Mouse (Mus musculus): ENCODE data around the gene Nup155.
"Not testable (repeated sequence)": the region's sequence is repeated elsewhere in the genome, so short reads cannot be mapped to it uniquely, and the experiment has no call there.

Nup155 gene

GRCm38 (mm10) chr15:8108966-8109743 is at the start of gene Nup155:
TSS of gene Nup155 (plus strand) at chr15:8109273.
- peak; percentile 86 to 93 for DNase-seq (ENCODE audit: low spot score in 2 of 2)

GRCm38 (mm10) chr15:8065221-8065620 is 43.9 kb upstream of the Nup155 start:
- no peak for DNase-seq (ENCODE audit: low spot score in 2 of 2)

- not testable (repeated sequence) for DNase-seq (ENCODE audit: low spot score in 2 of 2)
These were observed 35.9 kb upstream of the Nup155 start for GRCm38 (mm10) chr15:8073159-8073558.

- no peak for DNase-seq (ENCODE audit: low spot score in 2 of 2)
These were observed 26.9 kb upstream of the Nup155 start for GRCm38 (mm10) chr15:8082139-8082538.

GRCm38 (mm10) chr15:8087293-8087692 is 21.8 kb upstream of the Nup155 start:
- DNase-seq (ENCODE audit: low spot score in 2 of 2): no peak

- DNase-seq (ENCODE audit: low spot score in 2 of 2): no peak
These were observed 20.4 kb upstream of the Nup155 start for GRCm38 (mm10) chr15:8088715-8089114.

GRCm38 (mm10) chr15:8090685-8091084 is 18.4 kb upstream of the Nup155 start:
- DNase-seq (ENCODE audit: low spot score in 2 of 2): no peak

- not testable (repeated sequence) for DNase-seq (ENCODE audit: low spot score in 2 of 2)
These were observed 16.4 kb upstream of the Nup155 start for GRCm38 (mm10) chr15:8092668-8093067.

GRCm38 (mm10) chr15:8097853-8098252 is 11.2 kb upstream of the Nup155 start:
- peak; percentile 20 to 64 for DNase-seq (ENCODE audit: low spot score in 2 of 2)

- DNase-seq (ENCODE audit: low spot score in 2 of 2): peak; percentile 92 to 97
These were observed 10.0 kb upstream of the Nup155 start, which contains the start of gene Wdr70 for GRCm38 (mm10) chr15:8098774-8099749. TSS of gene Wdr70 (minus strand) at chr15:8099209.

- DNase-seq (ENCODE audit: low spot score in 2 of 2): not testable (repeated sequence)
These were observed 7.0 kb upstream of the Nup155 start for GRCm38 (mm10) chr15:8101975-8102542.

- no peak for DNase-seq (ENCODE audit: low spot score in 2 of 2)
These were observed 610 bp upstream of the Nup155 start for GRCm38 (mm10) chr15:8108360-8108965.

- DNase-seq (ENCODE audit: low spot score in 2 of 2): no peak
These were observed 709 bp downstream of the Nup155 start for GRCm38 (mm10) chr15:8109782-8110181.

- DNase-seq (ENCODE audit: low spot score in 2 of 2): no peak
These were observed 20.2 kb downstream of the Nup155 start for GRCm38 (mm10) chr15:8129281-8129680.

- DNase-seq (ENCODE audit: low spot score in 2 of 2): no peak
These were observed 22.2 kb downstream of the Nup155 start for GRCm38 (mm10) chr15:8131268-8131667.

- DNase-seq (ENCODE audit: low spot score in 2 of 2): no peak
These were observed 22.7 kb downstream of the Nup155 start for GRCm38 (mm10) chr15:8131761-8132160.

GRCm38 (mm10) chr15:8135606-8136005 is 26.5 kb downstream of the Nup155 start:
- DNase-seq (ENCODE audit: low spot score in 2 of 2): no peak

GRCm38 (mm10) chr15:8161841-8162240 is 52.8 kb downstream of the Nup155 start:
- no peak for DNase-seq (ENCODE audit: low spot score in 2 of 2)

- peak; percentile 91 for DNase-seq (ENCODE audit: low spot score in 2 of 2)
These were observed 59.7 kb downstream of the Nup155 start, which contains the start of gene Cplane1 for GRCm38 (mm10) chr15:8168591-8169265. TSS of gene Cplane1 (plus strand) at chr15:8169106.

- no peak for DNase-seq (ENCODE audit: low spot score in 2 of 2)
These were observed 60.2 kb downstream of the Nup155 start for GRCm38 (mm10) chr15:8169266-8169746.

GRCm38 (mm10) chr15:8189563-8189962 is 80.5 kb downstream of the Nup155 start:
- no peak for DNase-seq (ENCODE audit: low spot score in 2 of 2)
